Mouse (Mus musculus) embryonic facial prominence, embryonic 13.5 days (tissue): ENCODE measurements around the gene Farsa. TPM values are rescaled to one million over a fixed set of nuclear protein-coding genes. Genes with fewer than 3 reads are reported as not detected.
"Not testable (repeated sequence)": the region's sequence is repeated elsewhere in the genome, so short reads cannot be mapped to it uniquely, and the experiment has no call there.

Experiments
- ATAC-seq: fragments of 200-750 bp; cut with Nextera tagmentation; 2 replicates; pipeline ENCODE4 v1.8.0; 2017; ENCODE audit warnings: low read depth; ENCODE audit not compliant: insufficient number of reproducible peaks, insufficient read depth, low FRiP score, low TSS enrichment
- H3K27ac ChIP-seq: fragments of 300-500 bp; sonication (generic); 2 replicates; pipeline ENCODE4 v1.5.1; 2015; ENCODE audit warnings: moderate library complexity, mild to moderate bottlenecking, inconsistent platforms
- H3K27me3 ChIP-seq: fragments of 300-500 bp; sonication (generic); 2 replicates; pipeline ENCODE4 v1.6.1; 2015; ENCODE audit warnings: mild to moderate bottlenecking, inconsistent platforms
- H3K36me3 ChIP-seq: fragments of 300-500 bp; sonication (generic); 2 replicates; pipeline ENCODE4 v1.6.1; 2015; ENCODE audit warnings: mild to moderate bottlenecking, inconsistent platforms
- H3K4me1 ChIP-seq: fragments of 300-500 bp; sonication (generic); 2 replicates; pipeline ENCODE4 v1.6.1; 2015; ENCODE audit warnings: inconsistent platforms
- H3K4me2 ChIP-seq: fragments of 300-500 bp; sonication (generic); 2 replicates; pipeline ENCODE4 v1.6.1; 2015; ENCODE audit warnings: moderate library complexity, mild to moderate bottlenecking, inconsistent platforms
- H3K4me3 ChIP-seq: fragments of 300-500 bp; sonication (generic); 2 replicates; pipeline ENCODE4 v1.5.1; 2015; ENCODE audit warnings: mild to moderate bottlenecking, inconsistent platforms
- H3K9ac ChIP-seq: fragments of 300-500 bp; sonication (generic); 2 replicates; pipeline ENCODE4 v1.6.1; 2015; ENCODE audit warnings: mild to moderate bottlenecking, inconsistent platforms
- H3K9me3 ChIP-seq: fragments of 300-500 bp; sonication (generic); 2 replicates; pipeline ENCODE4 v1.6.1; 2016; ENCODE audit warnings: inconsistent platforms
- WGBS: fragments of 180-500 bp; shearing (Covaris S2); methylation state at CpG from one replicate; pipeline ENCODE4 v1.1.7; 2015; ENCODE audit warnings: mixed read lengths; 5-methylcytosine and 5-hydroxymethylcytosine counted together
- polyA plus RNA-seq: library from polyadenylated mRNA; unstranded; fragments of >200 nt; fragmentation: Nextera tagmentation; extraction: Ambion mirVana; gene quantifications from 2 replicates; pipeline ENCODE4 v1.2.1, GENCODE M21; 2015

The Farsa gene
- polyA plus RNA-seq, 1 experiment from 2014 or later, result 108 TPM

- Histone ChIP-seq H3K27me3 (peaks cover 11% of the 10 kb centered on the region; the same call in 1 of the 2 replicates), H3K4me1 (peaks cover 6% of the 10 kb centered on the region; the same call in 1 of the 2 replicates), H3K9me3 (no peaks in the 10 kb centered on the region), H3K36me3 (no peaks in the 10 kb centered on the region), H3K4me3 (peak within 1 kb of the TSS; percentile 25), H3K27ac (no peak within 1 kb of the TSS), H3K9ac (peak within 1 kb of the TSS; percentile 52; the same call in 1 of the 2 replicates), H3K4me2 (peak within 1 kb of the TSS; percentile 56)
- ATAC-seq, result no peak
- 39% methylated on average over 3 of the region's 3 CpGs for WGBS
Measured at GRCm38 (mm10) chr8:84822723-84823122, 34.1 kb upstream of the Farsa start, which contains the start of gene Dand5. Gene Dand5 (minus strand): TSS chr8:84822823.

GRCm38 (mm10) chr8:84823653-84824052, 33.1 kb upstream of the Farsa start:
- Histone ChIP-seq H3K4me1 (peaks cover 6% of the 10 kb centered on the region; the same call in 1 of the 2 replicates), H3K27ac (no peak overlapping the region), H3K4me3 (peak overlapping the region; percentile 25), H3K4me2 (peak overlapping the region; percentile 56), H3K9ac (no peak overlapping the region), H3K27me3 (peaks cover 11% of the 10 kb centered on the region; the same call in 1 of the 2 replicates), H3K36me3 (no peaks in the 10 kb centered on the region), H3K9me3 (no peaks in the 10 kb centered on the region)
- ATAC-seq, result peak; percentile 56; the same call in 1 of the 2 replicates
- 2% methylated on average over 18 of the region's 18 CpGs for WGBS

DNA sequence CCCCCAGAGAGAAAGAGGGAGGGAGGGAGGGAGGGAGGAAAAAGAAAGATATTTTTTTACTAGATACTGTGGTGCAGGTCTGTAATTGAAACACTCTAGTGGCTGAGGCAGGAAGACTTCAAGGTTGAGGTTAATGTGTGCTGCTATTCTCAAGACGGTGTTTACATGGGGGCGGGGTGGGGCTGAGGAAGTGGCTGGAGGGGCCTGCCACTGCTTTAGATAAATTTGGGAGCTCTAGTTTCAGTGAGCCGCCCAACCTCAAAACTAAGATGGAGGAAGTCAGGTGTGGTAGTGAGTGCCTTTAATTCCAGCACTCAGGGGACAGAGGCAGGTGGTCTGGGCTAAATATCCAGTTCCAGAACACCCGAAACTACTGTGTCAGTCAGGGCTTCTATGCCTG, 31.2 kb upstream of the Farsa start:
- Histone ChIP-seq H3K9ac (no peak overlapping the region), H3K4me3 (no peak overlapping the region), H3K4me1 (peaks cover 6% of the 10 kb centered on the region; the same call in 1 of the 2 replicates), H3K9me3 (no peaks in the 10 kb centered on the region), H3K36me3 (no peaks in the 10 kb centered on the region), H3K27me3 (peaks cover 11% of the 10 kb centered on the region; the same call in 1 of the 2 replicates), H3K4me2 (no peak overlapping the region), H3K27ac (no peak overlapping the region)
- no peak for ATAC-seq
- WGBS, result 52% methylated on average over 4 of the region's 4 CpGs

- ATAC-seq, H3K36me3 ChIP-seq, H3K4me1 ChIP-seq, H3K4me3 ChIP-seq, H3K9ac ChIP-seq, H3K9me3 ChIP-seq, H3K4me2 ChIP-seq, H3K27ac ChIP-seq: not testable (repeated sequence)
- 81% methylated on average over 2 of the region's 2 CpGs for WGBS
- H3K27me3 ChIP-seq, result peaks cover 11% of the 10 kb centered on the region; the same call in 1 of the 2 replicates
Measured at GRCm38 (mm10) chr8:84826518-84826917, 30.3 kb upstream of the Farsa start.

- no peaks in the 10 kb centered on the region for H3K9me3 ChIP-seq
- 78% methylated on average over 11 of the region's 11 CpGs for WGBS
- H3K36me3 ChIP-seq, result peaks cover 31% of the 10 kb centered on the region
- no peak for ATAC-seq
- no peaks in the 10 kb centered on the region for H3K27me3 ChIP-seq
- H3K4me3 ChIP-seq, result peak within 1 kb of the TSS; percentile 74
- peak within 1 kb of the TSS; percentile 97 for H3K27ac ChIP-seq
- H3K4me1 ChIP-seq, result peaks cover 23% of the 10 kb centered on the region
- H3K9ac ChIP-seq, result peak within 1 kb of the TSS; percentile 99
- peak within 1 kb of the TSS; percentile 61 for H3K4me2 ChIP-seq
Measured at GRCm38 (mm10) chr8:84831490-84831889, 25.3 kb upstream of the Farsa start, which contains the start of gene Gadd45gip1. Gene Gadd45gip1 (plus strand): TSS chr8:84831522.

DNA sequence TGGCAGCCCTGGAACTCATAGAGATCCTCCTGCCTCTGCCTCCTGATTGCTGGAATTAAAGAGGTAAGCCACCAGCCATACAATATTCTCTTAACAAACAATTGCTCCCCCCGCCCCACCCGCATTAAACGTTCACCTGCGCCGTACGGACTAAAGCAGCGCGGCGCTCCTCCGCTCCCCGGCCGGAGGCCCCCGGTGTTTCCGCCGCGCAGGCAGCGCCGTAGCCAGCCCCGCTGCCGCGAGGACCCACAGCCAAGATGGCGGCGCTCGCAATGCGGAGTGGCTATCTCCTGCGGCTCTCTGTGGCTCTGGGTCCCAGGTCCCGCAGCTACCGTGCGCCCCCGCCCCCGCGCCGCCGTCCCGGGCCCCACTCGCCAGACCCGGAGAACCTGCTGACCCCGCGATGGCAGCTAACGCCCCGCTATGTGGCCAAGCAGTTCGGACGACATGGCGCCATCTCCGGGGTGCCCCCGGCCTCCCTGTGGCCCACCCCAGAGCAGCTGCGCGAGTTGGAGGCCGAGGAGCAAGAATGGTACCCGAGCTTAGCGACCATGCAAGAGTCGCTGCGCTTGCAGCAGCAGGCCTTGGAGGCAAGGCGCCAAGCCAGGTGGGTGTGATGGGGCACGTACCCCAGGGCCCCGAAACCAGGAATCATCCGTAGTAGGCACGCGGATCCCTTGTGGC, 24.6 kb upstream of the Farsa start:
- 1% methylated on average over 59 of the region's 59 CpGs for WGBS
- Histone ChIP-seq H3K4me1 (peaks cover 29% of the 10 kb centered on the region), H3K27me3 (no peaks in the 10 kb centered on the region), H3K36me3 (peaks cover 37% of the 10 kb centered on the region), H3K9me3 (no peaks in the 10 kb centered on the region), H3K9ac (peak overlapping the region; percentile 99), H3K4me2 (peak overlapping the region; percentile 61), H3K4me3 (peak overlapping the region; percentile 74), H3K27ac (peak overlapping the region; percentile 97)
- ATAC-seq, result peak; percentile 69

GRCm38 (mm10) chr8:84832759-84833742, 23.7 kb upstream of the Farsa start:
- H3K9me3 ChIP-seq, result no peaks in the 10 kb centered on the region
- H3K9ac ChIP-seq, result peak overlapping the region; percentile 99
- peak overlapping the region; percentile 74 for H3K4me3 ChIP-seq
- no peak for ATAC-seq
- H3K27me3 ChIP-seq, result no peaks in the 10 kb centered on the region
- H3K27ac ChIP-seq, result peak overlapping the region; percentile 97
- peak overlapping the region; percentile 61 for H3K4me2 ChIP-seq
- H3K36me3 ChIP-seq, result peaks cover 46% of the 10 kb centered on the region
- 72% methylated on average over 10 of the region's 10 CpGs for WGBS
- peaks cover 37% of the 10 kb centered on the region for H3K4me1 ChIP-seq

- no peak for ATAC-seq
- Histone ChIP-seq H3K4me3 (no peak overlapping the region), H3K9me3 (no peaks in the 10 kb centered on the region), H3K27ac (no peak overlapping the region), H3K27me3 (no peaks in the 10 kb centered on the region), H3K36me3 (peaks cover 58% of the 10 kb centered on the region), H3K9ac (no peak overlapping the region), H3K4me2 (no peak overlapping the region), H3K4me1 (peaks cover 49% of the 10 kb centered on the region)
- 83% methylated on average over 19 of the region's 19 CpGs for WGBS
Measured at GRCm38 (mm10) chr8:84834002-84834865, 22.6 kb upstream of the Farsa start.

DNA sequence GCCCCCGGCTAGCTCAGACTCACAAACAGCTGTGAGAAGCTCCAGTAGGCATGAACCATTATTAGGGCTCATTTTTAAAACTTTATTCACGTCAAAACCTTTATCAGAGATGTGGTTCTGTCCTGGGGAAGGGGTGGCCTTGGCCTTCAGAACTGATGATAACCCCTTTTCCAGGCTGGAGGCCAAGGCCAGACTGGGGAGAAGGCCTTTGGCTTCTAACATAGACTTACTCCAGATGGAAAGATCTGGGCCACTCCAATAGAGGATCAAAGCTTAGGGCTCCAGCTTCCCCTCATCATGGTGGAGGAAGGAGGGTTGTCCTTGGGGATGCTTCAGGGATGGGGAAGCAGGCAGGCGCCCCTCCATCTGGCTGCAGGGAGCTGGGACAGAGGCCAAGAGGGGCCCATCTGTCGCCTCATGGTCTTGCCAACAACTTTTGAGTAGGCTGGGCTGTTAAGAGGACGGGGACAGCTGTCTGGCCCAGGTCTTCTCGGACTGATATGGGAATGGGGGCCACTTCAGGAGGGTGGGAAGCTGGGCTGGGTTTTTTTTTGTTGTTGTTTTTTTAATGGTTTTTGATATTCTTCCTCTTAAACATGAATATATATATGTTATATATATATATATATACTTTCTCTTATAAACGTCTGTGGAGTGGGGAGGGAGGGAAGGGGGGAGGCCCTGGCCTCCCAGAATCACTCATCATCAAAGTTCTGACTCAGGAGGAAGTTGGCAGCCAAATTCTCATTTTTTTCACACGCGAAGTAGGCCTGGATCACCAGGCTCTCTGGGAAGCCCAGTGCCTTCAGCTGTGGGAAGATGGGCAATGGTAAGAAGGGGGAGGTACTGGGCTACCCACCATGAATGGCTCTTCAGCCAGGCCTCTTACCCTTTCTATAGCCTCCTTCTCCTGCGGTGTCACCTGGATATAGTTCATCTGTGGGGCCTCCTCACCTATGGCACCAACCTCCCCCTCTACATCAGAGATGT, 21.6 kb upstream of the Farsa start:
- H3K36me3 ChIP-seq, result peaks cover 59% of the 10 kb centered on the region
- ATAC-seq, result no peak
- no peak overlapping the region for H3K4me3 ChIP-seq
- no peak overlapping the region for H3K4me2 ChIP-seq
- 75% methylated on average over 10 of the region's 10 CpGs for WGBS
- H3K27ac ChIP-seq, result no peak overlapping the region
- no peak overlapping the region for H3K9ac ChIP-seq
- H3K9me3 ChIP-seq, result no peaks in the 10 kb centered on the region
- H3K4me1 ChIP-seq, result peaks cover 55% of the 10 kb centered on the region
- no peaks in the 10 kb centered on the region for H3K27me3 ChIP-seq
